Mouse (Mus musculus) cerebellum, postnatal 36 days (tissue): Measurements from ENCODE around the gene Dtx2.
A peak's percentile ranks its signal among the peaks of the same experiment; 100 is the strongest.
"Not testable (repeated sequence)": the region's sequence is repeated elsewhere in the genome, so short reads cannot be mapped to it uniquely, and the experiment has no call there.

Experiments used
- DNase-seq, 2 experiments: peaks; one replicate each; pipeline ENCODE4 v3.0.0; 2021 to 2022; ENCODE audit warnings: mixed read lengths in 2 of 2

Dtx2 gene

GRCm38 (mm10) chr5:136027612-136028311, 33.2 kb downstream of the Dtx2 start:
- DNase-seq, result no peak

- no peak for DNase-seq
Measured at GRCm38 (mm10) chr5:136034868-136035267, 40.3 kb downstream of the Dtx2 start.

DNA sequence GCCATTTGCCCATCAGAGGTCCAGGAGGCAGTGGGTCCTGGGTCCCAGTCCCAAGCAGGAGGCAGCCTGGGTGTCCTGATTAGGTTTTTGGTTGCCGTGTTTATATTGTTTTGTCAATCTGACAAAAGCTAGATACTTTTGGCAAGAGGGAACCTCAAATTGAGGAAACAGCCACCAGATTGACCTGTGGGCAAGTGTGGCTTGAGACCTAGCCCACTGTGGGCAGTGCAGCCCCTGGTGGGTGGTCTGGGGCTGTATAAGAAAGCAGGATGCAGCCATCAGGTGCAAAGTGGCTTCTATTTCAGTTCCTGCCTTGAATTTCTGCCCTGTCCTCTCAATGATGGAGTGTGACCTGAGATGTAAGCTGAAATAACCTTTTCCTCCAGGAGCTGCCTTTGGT, 40.7 kb downstream of the Dtx2 start:
- no peak for DNase-seq

DNA sequence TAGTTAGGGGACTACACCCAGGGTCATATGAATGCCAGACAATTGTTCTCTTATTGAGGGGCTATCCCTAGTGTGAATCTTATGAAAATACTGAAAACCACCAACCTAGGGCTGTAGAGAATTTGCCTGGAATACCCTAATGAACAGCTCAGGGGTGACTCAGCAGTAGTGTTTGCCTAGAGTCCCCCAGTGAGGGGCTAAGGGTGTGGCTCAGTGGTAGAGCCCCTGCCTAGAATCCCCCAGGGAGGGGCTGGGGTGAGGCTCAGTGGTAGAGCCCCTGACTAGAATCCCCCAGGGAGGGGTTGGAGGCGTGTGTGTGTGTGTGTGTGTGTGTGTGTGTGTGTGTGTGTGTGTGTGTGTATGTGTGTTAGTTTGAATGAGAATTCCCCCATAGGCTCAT, 42.1 kb downstream of the Dtx2 start:
- DNase-seq, result no peak

DNA sequence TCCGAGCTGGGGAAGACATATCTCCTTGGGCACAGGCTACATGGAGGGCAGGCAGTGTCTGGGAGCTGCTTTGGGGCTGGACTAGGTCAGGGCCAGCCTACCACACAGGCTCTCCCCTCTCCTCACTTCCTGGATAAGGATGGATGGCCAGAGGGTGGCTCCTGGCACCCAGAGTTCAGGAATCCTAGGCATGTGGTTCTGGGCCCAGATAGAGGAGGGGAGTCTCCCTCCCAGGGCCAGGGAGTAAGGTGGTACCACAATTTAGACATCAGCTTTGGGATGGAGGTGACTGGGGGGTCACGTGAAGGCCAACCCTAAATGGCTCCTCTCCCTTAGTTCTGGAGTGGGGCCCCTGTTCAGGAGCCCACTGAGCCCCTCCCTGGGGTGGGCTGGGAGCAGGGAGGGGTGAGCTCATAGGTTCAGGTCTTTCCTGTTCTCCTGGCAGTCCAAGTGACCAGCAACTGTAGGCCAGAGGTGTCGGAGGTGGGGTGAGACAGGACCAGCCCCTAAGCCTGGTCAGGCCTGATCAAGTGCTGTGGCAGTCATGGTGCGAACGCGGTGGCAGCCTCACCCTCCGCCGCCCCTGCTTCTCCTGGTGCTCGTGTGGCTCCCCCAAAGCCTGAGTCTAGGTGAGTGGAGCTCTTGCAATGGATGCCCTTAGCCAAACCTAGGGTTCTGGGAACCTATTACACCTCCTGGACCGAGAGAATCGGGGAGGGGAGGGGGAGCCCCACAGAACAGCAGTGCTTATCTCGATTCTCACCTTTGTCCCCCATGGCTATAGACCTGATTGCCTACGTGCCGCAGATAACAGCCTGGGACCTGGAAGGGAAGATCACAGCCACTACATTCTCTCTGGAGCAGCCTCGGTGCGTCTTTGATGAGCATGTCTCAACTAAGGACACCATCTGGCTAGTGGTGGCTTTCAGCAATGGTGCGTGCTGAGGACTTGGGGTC, 43.9 kb downstream of the Dtx2 start, which contains the start of gene Upk3b:
Gene Upk3b (plus strand): TSS at position 239 of the 957 bp plus-strand sequence.
- no peak for DNase-seq

DNA sequence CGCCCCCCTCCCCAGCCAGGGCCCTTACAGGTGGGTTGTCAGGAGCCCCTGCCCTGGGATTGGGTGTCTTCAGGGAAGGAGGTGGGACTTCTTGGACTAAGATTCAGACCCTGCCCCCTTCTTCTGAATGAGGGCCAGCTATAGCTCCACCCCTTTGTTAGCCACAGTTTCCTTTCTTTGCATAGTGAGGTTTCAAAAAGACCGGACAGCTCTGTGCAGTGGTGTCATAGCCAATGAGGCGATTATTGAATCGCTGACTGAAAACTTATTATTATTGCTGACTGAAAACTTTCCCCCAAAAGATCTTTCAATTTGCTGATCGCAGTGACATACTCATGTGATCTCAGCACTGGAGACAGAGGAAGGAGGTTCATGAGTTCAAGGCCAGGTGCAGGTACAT, 45.6 kb downstream of the Dtx2 start:
- DNase-seq, result no peak

DNA sequence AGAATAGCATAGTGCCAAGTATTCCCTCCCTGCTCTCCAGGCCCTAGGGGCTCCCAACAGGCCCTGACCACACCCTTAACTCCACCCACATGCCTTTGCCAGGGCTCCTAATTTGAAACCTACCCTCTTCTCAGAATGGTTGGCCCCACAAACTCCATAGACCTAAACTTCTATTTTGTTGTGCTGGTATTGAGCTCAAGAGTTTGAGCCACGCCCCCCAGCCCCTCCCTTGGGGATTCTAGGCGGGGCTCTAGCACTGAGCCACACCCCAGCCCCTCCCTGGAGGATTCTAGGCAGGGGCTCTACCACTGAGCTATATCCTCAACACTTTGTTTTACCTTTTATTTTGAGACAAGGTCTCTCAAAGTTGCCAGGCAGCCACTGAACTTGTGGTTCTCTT, 46.7 kb downstream of the Dtx2 start:
- DNase-seq, result no peak

GRCm38 (mm10) chr5:136041666-136042065, 47.1 kb downstream of the Dtx2 start:
- no peak for DNase-seq

DNA sequence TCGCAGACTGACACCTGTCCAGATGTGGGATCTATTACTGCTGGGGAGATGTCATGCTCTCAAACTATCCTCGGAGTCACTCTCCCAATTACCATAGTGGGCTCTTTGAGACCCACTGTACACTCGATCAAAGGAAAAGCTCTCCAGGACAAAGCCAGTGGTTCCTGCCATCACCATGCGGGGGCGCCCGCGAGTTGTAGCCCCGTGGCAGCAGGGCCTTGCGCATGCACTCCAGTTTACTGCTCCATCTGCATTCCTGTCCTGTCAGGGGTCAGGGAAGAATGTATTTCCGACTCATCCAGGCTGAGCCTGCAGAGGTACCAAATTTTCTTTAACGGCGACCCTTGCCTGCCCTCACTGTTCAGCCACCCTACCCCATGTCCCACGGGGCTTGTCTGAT, 50.3 kb downstream of the Dtx2 start:
- no peak for DNase-seq

DNA sequence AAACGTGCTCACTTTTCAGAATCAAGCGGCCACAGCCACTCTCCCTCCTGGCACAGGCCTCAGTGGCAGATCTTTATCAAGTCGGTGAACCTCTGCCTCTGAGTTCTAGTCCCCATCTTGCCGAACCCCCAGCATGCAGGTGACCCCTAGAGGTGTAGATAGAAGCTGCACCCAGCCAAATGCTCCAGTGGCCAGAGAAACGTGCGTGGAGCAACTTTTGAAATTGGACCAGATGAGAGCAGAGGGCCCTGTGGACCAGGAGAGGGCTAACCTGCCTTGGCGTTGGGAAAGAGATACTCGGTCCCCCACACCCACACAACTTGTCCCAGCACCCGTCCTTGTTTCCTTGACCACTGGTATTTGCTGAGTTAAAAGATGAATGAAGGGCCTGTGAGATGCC, 50.8 kb downstream of the Dtx2 start:
- peak; percentile 10 to 11 for DNase-seq

GRCm38 (mm10) chr5:136045987-136046386, 51.4 kb downstream of the Dtx2 start:
- peak; percentile 84 to 86 for DNase-seq

- not testable (repeated sequence) for DNase-seq
Measured at GRCm38 (mm10) chr5:136048541-136048940, 53.9 kb downstream of the Dtx2 start.

DNA sequence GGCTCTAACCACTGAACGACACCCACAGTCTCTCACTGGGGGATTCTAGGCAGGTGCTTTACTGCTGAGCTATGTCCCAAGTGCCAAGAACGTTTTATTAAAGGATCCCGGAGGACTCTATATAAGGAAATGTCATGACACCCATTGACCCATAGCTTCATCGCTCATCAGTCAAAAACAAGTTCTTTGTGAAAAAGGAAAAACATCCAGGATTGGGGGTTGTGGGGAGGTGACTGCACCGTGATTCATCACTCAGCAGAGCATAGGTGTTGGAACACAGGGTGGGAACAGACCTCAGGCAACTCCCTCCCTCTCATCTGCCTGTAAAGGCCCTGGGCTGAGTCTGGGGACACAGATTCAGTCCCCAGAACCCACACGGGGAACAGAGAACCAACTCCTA, 55.3 kb downstream of the Dtx2 start:
- no peak for DNase-seq

DNA sequence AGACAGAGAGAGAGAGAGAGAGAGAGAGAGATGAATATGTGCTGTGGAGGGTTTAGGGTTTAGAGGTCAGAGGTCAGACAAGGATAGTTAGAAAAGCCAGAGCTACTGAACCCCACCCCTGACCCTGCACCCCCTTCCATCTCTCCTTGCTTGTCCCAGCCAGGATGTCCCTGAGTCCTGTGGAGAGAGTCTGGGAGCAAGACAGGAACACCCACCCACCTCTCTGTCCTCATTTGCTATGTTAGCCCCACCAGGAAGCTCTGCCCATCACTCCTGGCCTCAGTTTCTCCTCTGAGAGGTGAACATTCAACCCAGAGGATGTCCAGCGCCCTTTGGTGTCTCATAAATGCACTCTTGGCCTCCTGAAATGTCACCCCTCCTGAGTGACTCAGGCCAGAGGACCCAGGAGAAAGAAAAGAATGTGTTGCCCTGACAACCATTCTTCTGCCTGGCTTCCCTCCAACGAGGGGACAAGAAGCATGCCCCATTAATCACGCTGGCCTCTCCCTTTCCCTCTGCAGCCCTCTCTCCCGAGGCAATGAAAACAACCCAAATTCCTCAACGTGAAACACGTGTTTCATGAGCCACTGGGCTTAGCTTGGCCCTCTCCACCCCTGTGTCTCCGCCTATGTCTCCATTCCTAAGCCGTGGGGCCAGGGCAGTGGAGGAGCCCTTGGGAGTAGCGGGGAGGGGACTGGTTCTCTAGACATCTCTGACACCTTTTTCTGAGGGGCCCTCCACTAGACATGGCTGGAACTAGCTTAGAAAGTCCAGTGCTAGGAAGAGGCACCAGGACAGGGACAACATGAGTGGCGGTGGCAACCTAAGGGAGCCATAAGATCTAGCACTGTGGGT, 56.9 kb downstream of the Dtx2 start:
- DNase-seq, result no peak

- DNase-seq, result no peak
Measured at GRCm38 (mm10) chr5:136052861-136053655, 58.5 kb downstream of the Dtx2 start.

DNA sequence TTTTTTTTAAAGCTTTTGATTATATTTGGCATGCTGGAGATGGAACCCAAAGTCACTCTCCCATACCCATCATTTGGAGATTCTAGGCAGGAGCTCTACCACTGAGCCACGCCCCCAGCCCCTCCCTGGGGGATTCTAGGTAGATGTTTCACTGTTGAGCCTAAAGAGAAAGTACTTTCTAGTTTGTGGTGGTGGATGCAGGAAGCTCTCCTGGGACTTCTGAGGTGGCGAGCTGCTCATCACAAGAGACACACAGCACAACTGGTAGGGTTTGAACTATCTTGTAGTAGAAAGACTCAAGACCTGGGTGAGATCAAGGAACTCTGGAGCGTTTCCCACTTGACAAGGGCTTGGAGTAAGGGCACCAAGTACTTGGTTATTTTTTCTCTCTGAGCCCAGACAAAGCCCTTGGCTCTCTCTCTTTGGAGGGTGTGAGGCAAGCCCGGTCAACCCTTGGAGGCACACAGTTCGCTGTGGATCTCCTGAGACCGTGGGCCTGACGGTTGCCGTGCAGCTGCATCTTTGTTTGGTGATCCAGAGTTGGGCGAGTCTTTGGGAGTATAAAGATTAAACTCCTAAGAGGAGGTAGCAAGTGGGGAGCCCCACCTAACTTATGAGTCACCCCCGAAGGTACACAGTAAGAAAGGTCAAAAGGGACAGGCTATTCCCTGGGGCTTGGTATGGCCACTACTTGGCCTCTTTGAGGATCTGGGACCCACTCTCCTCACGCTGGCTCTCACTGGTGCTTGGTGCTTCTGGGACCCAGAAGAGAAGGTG, 59.9 kb downstream of the Dtx2 start, which contains the start of gene Upk3bl:
Gene Upk3bl (plus strand): TSS at position 192 of the 777 bp plus-strand sequence.
- no peak for DNase-seq

DNA sequence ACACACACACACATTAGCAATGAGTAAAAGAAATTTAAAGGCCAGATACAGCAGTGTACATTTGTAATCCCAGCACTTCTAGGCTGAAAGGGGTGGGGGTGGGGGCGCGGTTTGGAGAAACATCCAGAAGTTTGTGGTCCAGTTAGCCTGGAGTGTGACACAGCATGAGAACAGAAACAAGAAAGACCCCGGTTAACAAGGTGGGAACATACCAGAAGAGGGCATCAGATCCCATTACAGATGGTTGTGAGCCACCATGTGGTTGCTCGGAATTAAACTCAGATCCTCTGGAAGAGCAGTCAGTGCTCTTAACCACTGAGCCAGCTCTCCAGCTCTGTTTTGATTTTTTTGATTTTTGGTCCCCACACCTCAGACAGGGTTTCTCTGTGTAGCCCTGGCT, 61.5 kb downstream of the Dtx2 start:
- DNase-seq, result no peak

DNA sequence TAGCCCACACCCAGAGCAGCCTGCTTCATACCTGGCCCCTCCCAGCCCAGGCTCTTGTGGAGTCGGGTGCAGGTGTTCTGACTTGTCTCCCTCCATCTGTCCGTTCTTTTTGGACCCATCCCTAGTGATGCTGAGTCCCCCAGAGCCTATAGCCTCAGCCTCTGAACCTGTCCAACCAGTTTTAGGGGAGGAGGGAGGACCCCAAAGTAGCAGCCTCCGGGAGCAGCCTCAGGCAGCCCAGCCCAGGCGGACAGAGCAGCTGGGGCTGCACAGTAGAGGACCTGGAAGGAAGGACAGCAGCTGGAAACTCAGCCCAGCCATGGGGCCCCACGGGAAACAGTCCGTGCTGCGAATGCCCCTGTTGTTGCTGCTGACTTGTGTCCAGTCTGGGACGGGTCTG, 62.5 kb downstream of the Dtx2 start:
- DNase-seq, result no peak

DNA sequence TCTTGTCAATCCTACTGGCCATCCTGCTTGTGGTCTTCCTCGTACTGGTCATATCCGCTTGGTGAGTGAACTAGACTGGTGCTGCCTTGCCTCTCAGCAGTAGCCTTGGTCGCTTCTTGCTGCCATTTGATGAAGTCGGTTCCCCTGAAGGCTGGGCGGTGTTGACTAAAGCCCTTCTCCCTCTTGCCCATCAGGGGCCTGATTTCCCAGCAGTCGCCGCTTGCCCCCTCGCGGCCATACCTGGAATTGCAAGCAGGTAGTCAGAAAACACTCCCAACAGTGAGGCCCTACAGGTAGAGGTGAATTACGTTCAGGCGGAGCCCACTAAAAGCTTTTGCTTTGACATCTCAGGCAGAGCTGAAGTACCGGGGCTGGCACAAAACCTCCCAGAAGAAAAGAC, 67.0 kb downstream of the Dtx2 start:
- DNase-seq, result peak; percentile 70 to 78

GRCm38 (mm10) chr5:136063920-136064319, 69.3 kb downstream of the Dtx2 start:
- DNase-seq, result no peak
